Mouse (Mus musculus) forebrain, embryonic 12.5 days (tissue): ENCODE data around the gene D630003M21Rik. TPM values are rescaled to one million over a fixed set of nuclear protein-coding genes. Genes with fewer than 3 reads are reported as not detected.

Experiments used
- ATAC-seq: fragments of 200-750 bp; cut with Nextera tagmentation; 2 replicates; pipeline ENCODE4 v1.8.0; 2017; ENCODE audit warnings: moderate TSS enrichment; ENCODE audit not compliant: low FRiP score
- H3K27ac ChIP-seq: fragments of 300-500 bp; sonication (generic); 2 replicates; pipeline ENCODE4 v1.5.1; 2016; ENCODE audit warnings: mild to moderate bottlenecking
- H3K27me3 ChIP-seq: fragments of 300-500 bp; sonication (generic); 2 replicates; pipeline ENCODE4 v1.6.1; 2016; ENCODE audit warnings: mild to moderate bottlenecking
- H3K36me3 ChIP-seq: fragments of 300-500 bp; sonication (generic); replicated peaks from 2 replicates; pipeline ENCODE4 v1.6.1; 2016; ENCODE audit warnings: mild to moderate bottlenecking
- H3K4me1 ChIP-seq: fragments of 300-500 bp; sonication (generic); 2 replicates; pipeline ENCODE4 v1.6.1; 2016
- H3K4me2 ChIP-seq: fragments of 300-500 bp; sonication (generic); 2 replicates; pipeline ENCODE4 v1.6.1; 2016; ENCODE audit warnings: mild to moderate bottlenecking, moderate library complexity
- H3K4me3 ChIP-seq: fragments of 300-500 bp; sonication (generic); replicated peaks from 2 replicates; pipeline ENCODE4 v1.5.1; 2016; ENCODE audit warnings: mild to moderate bottlenecking
- H3K9ac ChIP-seq: fragments of 300-500 bp; sonication (generic); 2 replicates; pipeline ENCODE4 v1.6.1; 2016; ENCODE audit warnings: mild to moderate bottlenecking
- H3K9me3 ChIP-seq: fragments of 300-500 bp; sonication (generic); 2 replicates; pipeline ENCODE4 v1.6.1; 2016
- WGBS: fragments of 180-500 bp; shearing (Covaris S2); methylation state at CpG from one replicate; pipeline ENCODE4 v1.1.7; 2016; 5-methylcytosine and 5-hydroxymethylcytosine counted together
- polyA plus RNA-seq: library from polyadenylated mRNA; unstranded; fragments of >200 nt; fragmentation: Nextera tagmentation; extraction: Ambion mirVana; gene quantifications from 2 replicates; pipeline ENCODE4 v1.2.1, GENCODE M21; 2016

Gene D630003M21Rik
- 3.3 and 3.4 TPM in 2 replicates for polyA plus RNA-seq

DNA sequence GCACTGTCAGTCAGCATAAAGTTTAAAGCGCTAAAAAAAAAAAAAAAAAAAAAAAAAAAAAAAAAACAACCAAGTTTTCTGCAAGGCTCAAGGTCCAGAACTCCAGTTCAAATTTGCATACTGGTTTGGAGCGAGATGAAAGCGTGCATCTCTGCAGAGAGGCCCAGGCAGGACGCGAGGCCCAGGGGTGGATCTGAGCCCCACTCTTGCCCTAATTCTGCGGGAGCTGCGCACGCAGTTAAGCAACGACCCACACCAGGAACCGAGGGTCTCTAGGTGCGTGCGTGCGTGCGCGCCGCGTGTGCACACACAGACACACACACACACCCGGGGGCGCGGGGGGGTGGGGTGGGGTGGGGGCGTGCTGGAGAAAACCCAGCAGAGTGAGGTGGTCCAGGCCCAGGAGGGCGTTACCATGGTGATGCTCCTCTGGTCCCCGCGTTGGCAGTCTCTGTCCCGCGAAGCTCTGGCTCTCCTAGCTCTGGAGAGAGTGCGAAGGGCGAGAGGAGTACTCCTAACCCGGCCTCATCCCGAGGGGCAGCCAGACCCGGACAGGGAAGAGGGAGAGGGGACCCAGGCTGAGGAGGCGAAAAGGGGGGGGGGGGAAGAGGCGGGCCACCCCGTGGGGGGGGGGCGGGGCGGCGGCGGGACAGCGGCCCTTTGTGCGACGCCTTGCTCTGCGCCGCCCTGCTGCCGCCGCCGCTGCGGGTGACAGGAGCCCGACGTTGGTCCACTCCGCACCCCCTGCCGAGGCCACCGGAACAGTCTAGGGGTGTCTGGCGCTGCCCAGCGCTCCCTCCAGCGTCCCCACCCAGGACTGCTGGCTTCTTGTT, at the start of gene D630003M21Rik:
Gene D630003M21Rik (minus strand): TSS at position 553 of the 833 bp plus-strand sequence.
- peak; percentile 88 for ATAC-seq
- Histone ChIP-seq H3K36me3 (no peaks in the 10 kb centered on the region), H3K9me3 (no peaks in the 10 kb centered on the region), H3K27me3 (no peaks in the 10 kb centered on the region; the same call in 1 of the 2 replicates), H3K4me2 (peak within 1 kb of the TSS; percentile 89), H3K4me3 (peak within 1 kb of the TSS; percentile 49), H3K9ac (peak within 1 kb of the TSS; percentile 63), H3K27ac (peak within 1 kb of the TSS; percentile 58), H3K4me1 (peaks cover 23% of the 10 kb centered on the region)
- under 1% methylated on average over 39 of the region's 55 CpGs for WGBS

- H3K4me1 ChIP-seq = peaks cover 2% of the 10 kb centered on the region; the same call in 1 of the 2 replicates
- H3K4me3 ChIP-seq = no peak overlapping the region
- no peak overlapping the region for H3K9ac ChIP-seq
- ATAC-seq = no peak
- H3K27me3 ChIP-seq = no peaks in the 10 kb centered on the region
- no peak overlapping the region for H3K4me2 ChIP-seq
- no peaks in the 10 kb centered on the region for H3K36me3 ChIP-seq
- 81% methylated on average over 4 of the region's 4 CpGs for WGBS
- H3K27ac ChIP-seq = no peak overlapping the region
- H3K9me3 ChIP-seq = no peaks in the 10 kb centered on the region
Observed at GRCm38 (mm10) chr2:158276878-158277277, 47.9 kb upstream of the D630003M21Rik start.

- no peak overlapping the region for H3K9ac ChIP-seq
- 82% methylated on average over 6 of the region's 6 CpGs for WGBS
- H3K4me1 ChIP-seq = peaks cover 2% of the 10 kb centered on the region; the same call in 1 of the 2 replicates
- no peak overlapping the region for H3K4me3 ChIP-seq
- no peak for ATAC-seq
- H3K9me3 ChIP-seq = no peaks in the 10 kb centered on the region
- no peak overlapping the region for H3K27ac ChIP-seq
- H3K4me2 ChIP-seq = no peak overlapping the region
- H3K36me3 ChIP-seq = no peaks in the 10 kb centered on the region
- H3K27me3 ChIP-seq = no peaks in the 10 kb centered on the region
Observed at GRCm38 (mm10) chr2:158276451-158276850, 47.4 kb upstream of the D630003M21Rik start.

GRCm38 (mm10) chr2:158275811-158276210, 46.8 kb upstream of the D630003M21Rik start:
- Histone ChIP-seq H3K9ac (no peak overlapping the region), H3K9me3 (no peaks in the 10 kb centered on the region), H3K27ac (no peak overlapping the region), H3K36me3 (no peaks in the 10 kb centered on the region), H3K4me2 (no peak overlapping the region), H3K4me3 (no peak overlapping the region), H3K27me3 (no peaks in the 10 kb centered on the region), H3K4me1 (peaks cover 2% of the 10 kb centered on the region; the same call in 1 of the 2 replicates)
- no peak for ATAC-seq
- 85% methylated on average over 4 of the region's 4 CpGs for WGBS

- no peak overlapping the region for H3K4me2 ChIP-seq
- H3K9me3 ChIP-seq = no peaks in the 10 kb centered on the region
- WGBS = 93% methylated on average over 3 of the region's 3 CpGs
- H3K9ac ChIP-seq = no peak overlapping the region
- ATAC-seq = no peak
- H3K27me3 ChIP-seq = no peaks in the 10 kb centered on the region
- no peak overlapping the region for H3K4me3 ChIP-seq
- no peak overlapping the region for H3K27ac ChIP-seq
- no peaks in the 10 kb centered on the region for H3K36me3 ChIP-seq
- peaks cover 2% of the 10 kb centered on the region; the same call in 1 of the 2 replicates for H3K4me1 ChIP-seq
Observed at GRCm38 (mm10) chr2:158275349-158275748, 46.3 kb upstream of the D630003M21Rik start.

- Histone ChIP-seq H3K27ac (no peak overlapping the region), H3K27me3 (no peaks in the 10 kb centered on the region), H3K9ac (no peak overlapping the region), H3K4me1 (peaks cover 2% of the 10 kb centered on the region; the same call in 1 of the 2 replicates), H3K4me2 (no peak overlapping the region), H3K4me3 (no peak overlapping the region), H3K9me3 (no peaks in the 10 kb centered on the region), H3K36me3 (no peaks in the 10 kb centered on the region)
- WGBS = 20% methylated on average over 2 of the region's 2 CpGs
- no peak for ATAC-seq
Observed at GRCm38 (mm10) chr2:158273646-158274045, 44.6 kb upstream of the D630003M21Rik start.

DNA sequence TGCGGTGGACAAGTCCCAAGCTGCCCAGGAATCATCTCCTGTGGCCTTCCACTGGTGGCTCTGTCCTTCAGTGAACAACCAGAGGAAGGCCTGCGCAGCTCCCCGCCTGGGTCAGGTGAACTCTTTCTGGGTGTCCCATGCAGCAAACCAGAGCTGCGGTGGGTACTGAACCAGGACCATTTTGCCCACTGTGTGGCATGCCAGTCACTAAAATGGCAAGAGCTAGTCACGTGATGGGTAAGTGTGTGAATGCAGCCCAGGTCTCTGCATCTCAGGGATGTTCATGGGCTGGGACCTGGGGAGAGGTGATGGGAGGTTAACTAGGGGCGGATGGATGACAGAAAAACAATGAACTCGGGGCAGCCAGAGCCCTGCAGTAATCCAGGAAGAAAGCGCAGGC, 41.0 kb upstream of the D630003M21Rik start:
- Histone ChIP-seq H3K4me1 (peaks cover 2% of the 10 kb centered on the region; the same call in 1 of the 2 replicates), H3K27ac (no peak overlapping the region), H3K27me3 (no peaks in the 10 kb centered on the region), H3K36me3 (no peaks in the 10 kb centered on the region), H3K9ac (no peak overlapping the region), H3K9me3 (no peaks in the 10 kb centered on the region), H3K4me3 (no peak overlapping the region), H3K4me2 (no peak overlapping the region)
- no peak for ATAC-seq
- WGBS = 77% methylated on average over 8 of the region's 8 CpGs

- Histone ChIP-seq H3K9ac (no peak overlapping the region), H3K27ac (no peak overlapping the region), H3K4me1 (no peaks in the 10 kb centered on the region), H3K9me3 (no peaks in the 10 kb centered on the region), H3K4me3 (no peak overlapping the region), H3K4me2 (no peak overlapping the region), H3K27me3 (no peaks in the 10 kb centered on the region), H3K36me3 (no peaks in the 10 kb centered on the region)
- WGBS = 85% methylated on average over 3 of the region's 3 CpGs
- no peak for ATAC-seq
Observed at GRCm38 (mm10) chr2:158264877-158265276, 35.9 kb upstream of the D630003M21Rik start.

- H3K27ac ChIP-seq = no peak overlapping the region
- no peaks in the 10 kb centered on the region for H3K9me3 ChIP-seq
- no peak overlapping the region for H3K9ac ChIP-seq
- no peaks in the 10 kb centered on the region for H3K36me3 ChIP-seq
- H3K4me1 ChIP-seq = peaks cover 14% of the 10 kb centered on the region
- 85% methylated on average over 8 of the region's 8 CpGs for WGBS
- H3K4me2 ChIP-seq = no peak overlapping the region
- no peak for ATAC-seq
- no peak overlapping the region for H3K4me3 ChIP-seq
- H3K27me3 ChIP-seq = peaks cover 10% of the 10 kb centered on the region; the same call in 1 of the 2 replicates
Observed at GRCm38 (mm10) chr2:158259498-158259897, 30.5 kb upstream of the D630003M21Rik start.

GRCm38 (mm10) chr2:158258781-158259180, 29.8 kb upstream of the D630003M21Rik start:
- H3K36me3 ChIP-seq = no peaks in the 10 kb centered on the region
- no peak overlapping the region for H3K27ac ChIP-seq
- H3K27me3 ChIP-seq = peaks cover 10% of the 10 kb centered on the region; the same call in 1 of the 2 replicates
- H3K9me3 ChIP-seq = no peaks in the 10 kb centered on the region
- whole genome bisulfite sequencing = 14% methylated on average over 12 of the region's 12 CpGs
- no peak overlapping the region for H3K9ac ChIP-seq
- ATAC-seq = 0 out of 2 replicates have a peak, but pooled peaks have one; percentile 33
- no peak overlapping the region for H3K4me2 ChIP-seq
- H3K4me3 ChIP-seq = no peak overlapping the region
- H3K4me1 ChIP-seq = peaks cover 14% of the 10 kb centered on the region

GRCm38 (mm10) chr2:158258005-158258418, 29.0 kb upstream of the D630003M21Rik start, which contains the start of gene Bpi:
Gene Bpi (plus strand): TSS chr2:158258094.
- ATAC-seq = no peak
- no peaks in the 10 kb centered on the region for H3K9me3 ChIP-seq
- H3K36me3 ChIP-seq = no peaks in the 10 kb centered on the region
- no peak within 1 kb of the TSS for H3K4me3 ChIP-seq
- no peak within 1 kb of the TSS for H3K27ac ChIP-seq
- H3K9ac ChIP-seq = peak within 1 kb of the TSS; percentile 34; the same call in 1 of the 2 replicates
- H3K4me1 ChIP-seq = peaks cover 14% of the 10 kb centered on the region
- H3K4me2 ChIP-seq = no peak within 1 kb of the TSS
- 71% methylated on average over 18 of the region's 18 CpGs for WGBS
- H3K27me3 ChIP-seq = peaks cover 10% of the 10 kb centered on the region; the same call in 1 of the 2 replicates

DNA sequence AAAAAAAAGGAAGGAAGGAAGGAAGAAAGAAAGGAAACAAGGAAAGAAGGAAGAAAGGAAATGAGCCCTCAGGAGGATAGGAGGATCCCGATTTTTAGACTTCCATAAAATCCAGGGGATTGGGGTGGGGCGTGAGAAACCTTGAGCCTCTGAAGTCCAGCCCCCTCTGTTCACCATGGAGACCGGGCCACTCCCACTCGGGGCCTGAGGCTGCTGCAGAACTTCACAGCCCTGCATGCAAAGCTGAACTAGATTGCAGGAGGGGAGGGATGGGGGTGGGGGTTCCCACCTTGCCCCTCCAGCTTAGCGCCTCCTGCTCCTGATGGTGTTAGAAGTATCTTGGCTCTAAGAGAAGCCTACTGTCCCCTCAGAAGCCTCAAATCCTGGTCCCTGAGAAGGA, 27.9 kb upstream of the D630003M21Rik start:
- Histone ChIP-seq H3K9ac (peak overlapping the region; percentile 34; the same call in 1 of the 2 replicates), H3K27me3 (peaks cover 10% of the 10 kb centered on the region; the same call in 1 of the 2 replicates), H3K4me3 (no peak overlapping the region), H3K27ac (no peak overlapping the region), H3K36me3 (no peaks in the 10 kb centered on the region), H3K9me3 (no peaks in the 10 kb centered on the region), H3K4me2 (no peak overlapping the region), H3K4me1 (peaks cover 14% of the 10 kb centered on the region)
- no peak for ATAC-seq
- 16% methylated on average over 5 of the region's 5 CpGs for WGBS
